Mouse (Mus musculus): ENCODE results near the gene Gbp8. TPM values are rescaled to one million over a fixed set of nuclear protein-coding genes. Genes with fewer than 3 reads are reported as not detected.
"Not testable (repeated sequence)": the region's sequence is repeated elsewhere in the genome, so short reads cannot be mapped to it uniquely, and the experiment has no call there.

Gbp8 gene
- polyA plus RNA-seq (2016; fragmentation: Nextera tagmentation; extraction: Ambion mirVana): 0.29 and 0.70 TPM in 2 replicates

DNA sequence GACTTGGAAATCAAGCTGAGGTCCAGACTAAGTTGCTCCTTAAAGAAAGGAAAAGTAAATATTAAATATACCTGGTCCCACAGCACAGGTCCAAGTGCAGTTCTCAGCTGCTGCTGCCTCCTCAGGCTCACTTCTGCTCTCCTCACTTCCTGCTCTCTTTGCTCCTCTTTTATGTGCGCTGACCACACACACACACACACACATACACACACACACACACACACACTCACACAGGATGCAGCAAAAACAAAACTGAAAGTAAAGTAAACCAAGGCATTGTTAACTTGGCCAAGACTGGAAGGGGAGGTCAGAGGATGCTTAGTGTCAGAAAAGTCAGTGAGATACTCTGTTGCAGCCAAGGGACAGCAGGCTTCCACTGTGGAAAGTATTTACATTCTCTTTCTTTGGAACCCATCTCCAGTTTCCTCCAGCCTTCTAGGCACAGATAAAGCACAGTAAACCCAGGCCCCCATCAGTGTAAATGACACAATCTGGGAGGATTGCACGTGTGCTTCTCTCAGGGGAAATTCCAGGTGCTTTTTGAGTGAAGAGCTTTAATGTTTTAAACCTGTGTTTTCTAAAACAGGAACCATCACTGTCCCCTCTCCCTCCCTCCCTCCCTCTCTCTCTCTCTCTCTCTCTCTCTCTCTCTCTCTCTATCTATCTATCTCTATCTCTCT is at the start of gene Gbp8, which contains the start of the genes Gbp9 and Gbp4:
Gbp8 (minus strand) TSS at position 132 of the 680 bp plus-strand sequence.
Gbp9 (minus strand) TSS at position 131 of the 680 bp plus-strand sequence.
Gbp4 (minus strand) TSS at position 178 of the 680 bp plus-strand sequence.
- H3K4me3 ChIP-seq; H3K27ac ChIP-seq (replicated peaks); DNase-seq (ENCODE audit: low spot score); H3K27me3 ChIP-seq (replicated peaks; ENCODE audit: low read depth, poor library complexity, severe bottlenecking); H3K36me3 ChIP-seq (replicated peaks); H3K4me1 ChIP-seq; H3K9me3 ChIP-seq: not testable (repeated sequence)
- 12% methylated on average over 2 of the region's 2 CpGs for WGBS

DNA sequence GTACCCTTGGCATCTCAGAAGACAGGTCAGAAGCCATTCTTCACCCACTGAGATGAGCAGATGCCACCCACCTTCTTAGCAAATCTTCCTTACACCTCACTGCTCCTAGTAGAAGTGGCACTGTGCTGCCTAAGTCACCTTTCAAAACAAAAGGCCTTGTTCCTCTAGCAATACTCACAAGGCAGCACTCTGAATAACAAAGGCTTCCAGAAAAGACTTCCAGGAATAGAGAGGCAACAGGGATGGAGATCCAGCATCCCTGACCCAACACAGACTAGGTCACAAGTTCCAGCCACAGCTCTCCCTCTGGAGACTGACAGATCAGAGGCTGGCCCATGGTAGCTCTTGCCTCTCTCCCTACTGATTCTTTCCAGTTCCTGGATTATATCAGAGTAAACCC is 42.1 kb upstream of the Gbp8 start:
- Histone ChIP-seq H3K4me1 (no peaks in the 10 kb centered on the region), H3K27me3 (replicated peaks; ENCODE audit: low read depth, poor library complexity, severe bottlenecking) (no peaks in the 10 kb centered on the region), H3K4me3 (no peak overlapping the region), H3K36me3 (replicated peaks) (no peaks in the 10 kb centered on the region), H3K9me3 (no peaks in the 10 kb centered on the region), H3K27ac (replicated peaks) (no peak overlapping the region)
- no peak for DNase-seq (ENCODE audit: low spot score)

DNA sequence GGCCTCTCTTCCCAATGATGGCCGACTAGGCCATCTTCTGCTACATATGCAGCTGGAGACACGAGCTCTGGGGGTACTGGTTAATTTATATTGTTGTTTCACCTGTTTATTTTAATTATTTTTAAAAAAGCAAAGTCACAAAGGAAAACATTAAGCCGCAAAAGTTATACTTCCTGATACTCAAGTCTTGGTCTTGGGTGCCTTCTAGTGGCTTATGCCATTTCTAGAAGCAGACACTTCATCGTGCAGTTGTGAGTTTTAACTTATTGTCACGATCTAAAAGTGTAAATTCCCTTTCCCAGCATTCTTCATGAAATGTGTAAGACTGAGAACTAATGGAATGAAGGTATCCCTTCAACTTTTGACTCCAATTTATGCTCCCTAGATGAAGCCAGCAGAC is 17.2 kb upstream of the Gbp8 start:
- H3K4me1 ChIP-seq: no peaks in the 10 kb centered on the region
- no peaks in the 10 kb centered on the region for H3K36me3 ChIP-seq (replicated peaks)
- no peak overlapping the region for H3K4me3 ChIP-seq
- 86% methylated on average over 5 of the region's 5 CpGs for whole genome bisulfite sequencing
- no peaks in the 10 kb centered on the region for H3K27me3 ChIP-seq (replicated peaks; ENCODE audit: low read depth, poor library complexity, severe bottlenecking)
- H3K9me3 ChIP-seq: no peaks in the 10 kb centered on the region
- no peak for DNase-seq (ENCODE audit: low spot score)
- H3K27ac ChIP-seq (replicated peaks): no peak overlapping the region

DNA sequence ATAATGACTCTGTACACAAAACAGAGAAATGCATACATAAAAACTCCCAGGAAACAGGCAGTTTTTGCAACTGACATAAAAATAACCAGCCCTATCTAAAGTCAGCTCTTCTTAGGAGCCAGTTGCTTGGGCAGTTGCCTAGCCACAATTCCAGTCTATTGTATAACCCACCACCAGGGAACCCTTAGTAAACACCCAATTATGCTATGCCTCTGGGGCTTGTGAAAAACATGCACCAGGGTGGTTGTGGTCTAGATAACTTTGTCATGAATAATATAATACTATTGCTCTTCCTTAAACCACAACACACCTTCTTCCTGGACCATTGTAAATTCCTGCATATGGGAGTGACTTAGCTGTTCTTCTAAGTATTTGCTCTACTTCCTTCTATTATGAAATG is 14.7 kb upstream of the Gbp8 start:
- no peaks in the 10 kb centered on the region for H3K36me3 ChIP-seq (replicated peaks)
- H3K27me3 ChIP-seq (replicated peaks; ENCODE audit: low read depth, poor library complexity, severe bottlenecking): no peaks in the 10 kb centered on the region
- no peaks in the 10 kb centered on the region for H3K4me1 ChIP-seq
- H3K27ac ChIP-seq (replicated peaks): no peak overlapping the region
- no peak for DNase-seq (ENCODE audit: low spot score)
- no peaks in the 10 kb centered on the region for H3K9me3 ChIP-seq
- no peak overlapping the region for H3K4me3 ChIP-seq

DNA sequence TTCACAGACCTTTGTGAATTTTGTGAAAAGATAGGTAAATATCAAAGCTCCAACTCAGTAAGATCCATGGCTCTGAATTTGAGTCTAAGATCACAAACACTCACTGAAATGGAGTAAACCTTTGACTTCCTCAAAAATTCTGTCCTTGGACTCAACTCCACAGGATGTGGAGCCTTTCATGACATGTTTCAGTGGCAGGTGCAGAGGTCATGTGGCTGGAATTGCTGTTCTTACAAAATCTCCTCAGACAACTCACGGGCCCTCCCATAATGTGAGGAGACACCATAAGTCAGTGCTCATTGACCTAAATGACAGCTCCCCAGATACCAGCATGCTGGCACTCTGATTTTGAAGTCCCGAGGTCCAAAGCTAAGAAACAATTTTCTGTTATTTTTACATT is 8.7 kb upstream of the Gbp8 start:
- H3K4me1 ChIP-seq; H3K9me3 ChIP-seq; H3K27ac ChIP-seq (replicated peaks); H3K4me3 ChIP-seq; H3K36me3 ChIP-seq (replicated peaks); H3K27me3 ChIP-seq (replicated peaks; ENCODE audit: low read depth, poor library complexity, severe bottlenecking); DNase-seq (ENCODE audit: low spot score): not testable (repeated sequence)
- WGBS: 69% methylated on average over 2 of the region's 2 CpGs

DNA sequence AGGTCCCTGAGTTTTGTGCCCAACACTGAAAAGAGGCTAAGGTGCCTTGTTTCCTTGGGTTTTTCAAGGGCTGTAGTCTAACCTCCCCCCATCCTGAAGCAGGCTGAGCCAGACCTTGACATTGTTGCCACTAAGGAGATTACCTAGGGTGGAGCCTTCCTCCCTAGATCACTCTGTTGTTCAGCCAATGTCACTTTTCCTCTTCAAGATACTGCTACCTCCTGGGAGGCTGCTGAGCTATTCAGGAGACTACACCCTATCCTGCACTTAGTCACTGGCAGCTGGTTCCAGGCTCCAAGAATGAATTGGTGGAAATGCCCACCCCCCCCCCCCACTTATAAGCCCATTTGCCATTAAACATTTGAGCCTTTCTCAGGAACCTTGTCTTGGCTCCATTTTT is 7.1 kb upstream of the Gbp8 start:
- Histone ChIP-seq H3K36me3 (replicated peaks) (no peaks in the 10 kb centered on the region), H3K4me1 (no peaks in the 10 kb centered on the region), H3K4me3 (no peak overlapping the region), H3K27ac (replicated peaks) (no peak overlapping the region), H3K27me3 (replicated peaks; ENCODE audit: low read depth, poor library complexity, severe bottlenecking) (no peaks in the 10 kb centered on the region), H3K9me3 (no peaks in the 10 kb centered on the region)
- no peak for DNase-seq (ENCODE audit: low spot score)

DNA sequence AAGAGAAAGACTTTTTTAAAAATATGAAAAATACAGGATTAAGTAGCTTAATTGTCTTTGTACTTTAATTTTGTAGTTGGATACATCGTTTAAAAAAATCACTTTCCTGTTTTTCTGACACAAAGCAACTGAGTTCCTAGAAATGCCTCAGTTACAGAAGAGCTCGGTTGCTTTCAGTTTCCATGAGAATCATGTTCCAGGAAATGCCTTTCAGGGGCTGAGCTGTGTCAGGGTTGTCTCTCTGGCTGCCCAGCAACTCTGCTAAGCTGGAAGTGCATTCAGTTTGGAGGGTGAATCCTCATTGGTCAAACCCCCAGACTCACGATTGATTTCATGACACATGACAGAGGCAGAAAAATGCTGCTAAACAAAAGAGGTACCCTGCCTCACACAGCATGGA is 6.4 kb upstream of the Gbp8 start:
- H3K27ac ChIP-seq (replicated peaks); H3K4me1 ChIP-seq; H3K4me3 ChIP-seq; H3K36me3 ChIP-seq (replicated peaks); DNase-seq (ENCODE audit: low spot score); H3K9me3 ChIP-seq; H3K27me3 ChIP-seq (replicated peaks; ENCODE audit: low read depth, poor library complexity, severe bottlenecking): not testable (repeated sequence)
- 61% methylated on average over 3 of the region's 3 CpGs for WGBS

DNA sequence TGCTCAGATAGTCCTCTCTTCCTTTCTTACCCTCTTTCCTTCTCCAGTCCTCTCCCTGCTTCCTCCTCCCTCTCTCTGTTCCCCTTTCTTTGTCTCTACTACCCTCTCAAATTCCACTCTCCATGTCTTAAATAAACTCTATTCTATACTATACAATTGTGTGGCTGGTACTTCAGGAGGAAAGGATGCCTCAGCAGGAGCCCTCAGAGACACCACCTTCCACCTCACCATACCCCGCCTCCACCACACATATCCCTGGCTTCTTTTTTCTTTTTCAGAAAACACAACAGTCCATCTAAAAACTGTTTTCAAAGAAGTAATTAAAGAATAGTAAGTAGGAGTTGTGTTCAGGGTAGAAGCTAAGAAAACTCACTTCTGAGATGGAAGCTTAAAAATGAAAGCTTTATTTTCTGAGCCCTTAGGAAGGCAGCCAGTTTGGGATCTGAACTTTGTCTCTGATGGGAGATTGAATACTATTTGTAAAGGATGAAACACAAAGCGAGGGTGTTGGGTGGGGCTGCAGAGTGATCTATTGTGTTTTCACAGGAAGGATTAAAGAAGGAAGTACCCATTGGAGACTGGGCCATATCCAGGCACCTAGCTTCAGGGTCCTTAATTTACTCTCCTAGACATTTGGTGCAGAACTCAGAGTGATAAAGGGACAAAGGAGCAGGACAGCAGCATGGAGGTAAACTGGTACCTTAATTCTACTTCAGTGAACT is 910 bp upstream of the Gbp8 start:
- not testable (repeated sequence) for H3K4me1 ChIP-seq; H3K4me3 ChIP-seq; H3K27ac ChIP-seq (replicated peaks); DNase-seq (ENCODE audit: low spot score); H3K27me3 ChIP-seq (replicated peaks; ENCODE audit: low read depth, poor library complexity, severe bottlenecking); H3K36me3 ChIP-seq (replicated peaks); H3K9me3 ChIP-seq
- 51% methylated on average over 2 of the region's 2 CpGs for WGBS

DNA sequence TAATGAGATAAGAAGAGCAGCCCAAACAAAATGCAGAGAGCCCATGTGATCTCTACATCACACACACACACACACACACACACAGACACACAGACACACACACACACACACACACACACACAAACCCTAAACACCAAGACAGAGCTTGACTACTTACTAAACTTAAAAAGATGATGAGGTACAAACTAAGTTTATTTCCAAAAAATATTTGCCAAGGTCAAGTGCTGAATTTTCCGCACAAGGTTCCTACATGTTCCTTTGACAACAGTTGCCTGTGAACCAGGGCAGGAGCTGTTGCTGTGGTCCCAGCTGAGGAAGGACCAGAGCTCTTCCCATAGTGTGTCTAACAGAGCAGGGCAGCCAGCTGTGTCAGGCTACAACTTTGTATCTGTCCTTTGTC is 434 bp downstream of the Gbp8 start:
- DNase-seq (ENCODE audit: low spot score): no peak
- Histone ChIP-seq H3K27me3 (replicated peaks; ENCODE audit: low read depth, poor library complexity, severe bottlenecking) (no peaks in the 10 kb centered on the region), H3K4me1 (no peaks in the 10 kb centered on the region), H3K9me3 (no peaks in the 10 kb centered on the region), H3K4me3 (no peak overlapping the region), H3K36me3 (replicated peaks) (no peaks in the 10 kb centered on the region), H3K27ac (replicated peaks) (no peak overlapping the region)
- 71% methylated on average over 1 of the region's 1 CpGs for WGBS

DNA sequence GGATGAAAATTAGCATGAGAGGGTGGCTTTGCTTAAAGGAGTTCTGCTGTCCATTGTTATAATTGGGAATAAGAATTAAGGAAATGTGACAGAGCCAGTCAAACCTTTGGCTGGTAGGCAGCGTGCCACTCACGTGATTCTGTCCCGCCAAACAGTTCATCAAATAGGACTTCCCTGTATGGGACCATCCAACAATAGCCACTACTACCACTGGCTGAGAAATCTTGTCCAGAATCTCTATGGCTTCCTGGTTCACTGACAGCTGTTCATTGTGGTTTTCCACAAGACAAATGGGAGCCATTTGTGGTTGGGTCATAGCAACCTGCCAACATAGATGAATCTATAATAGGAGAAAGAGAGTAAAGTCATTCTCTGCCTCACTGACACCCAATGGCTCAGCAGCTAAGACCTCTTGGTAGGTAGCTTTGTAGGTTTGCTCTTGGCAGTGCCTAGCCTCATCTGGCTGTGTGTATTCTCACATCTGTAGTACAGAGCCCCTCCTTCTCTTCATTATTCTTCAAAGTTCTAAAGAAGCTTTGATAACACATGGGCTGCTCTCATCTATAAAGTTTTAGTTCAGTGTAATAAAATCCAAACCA is 2.5 kb downstream of the Gbp8 start:
- H3K4me3 ChIP-seq; H3K4me1 ChIP-seq; DNase-seq (ENCODE audit: low spot score); H3K9me3 ChIP-seq; H3K36me3 ChIP-seq (replicated peaks); H3K27ac ChIP-seq (replicated peaks); H3K27me3 ChIP-seq (replicated peaks; ENCODE audit: low read depth, poor library complexity, severe bottlenecking): not testable (repeated sequence)
- 90% methylated on average over 3 of the region's 3 CpGs for WGBS

DNA sequence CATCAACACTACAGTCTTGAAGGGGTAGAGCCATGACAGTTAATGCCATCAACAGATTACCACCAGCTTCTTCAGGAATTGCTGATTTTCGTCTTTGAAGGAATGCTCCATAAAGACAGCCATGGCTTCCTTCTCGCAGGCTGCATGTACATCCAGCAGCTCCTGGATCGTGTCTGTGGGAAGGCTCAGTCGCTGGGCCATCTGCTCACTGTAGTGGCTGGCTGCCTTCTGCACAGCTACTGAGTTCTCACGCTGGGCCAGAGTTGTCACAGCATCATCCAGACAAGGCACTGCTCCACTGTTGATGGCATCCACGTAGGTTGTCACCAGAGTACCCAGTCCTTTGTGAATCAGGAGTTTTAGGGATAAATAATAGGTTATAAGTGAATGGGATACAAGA is 17.6 kb downstream of the Gbp8 start:
- 88% methylated on average over 6 of the region's 6 CpGs for WGBS

DNA sequence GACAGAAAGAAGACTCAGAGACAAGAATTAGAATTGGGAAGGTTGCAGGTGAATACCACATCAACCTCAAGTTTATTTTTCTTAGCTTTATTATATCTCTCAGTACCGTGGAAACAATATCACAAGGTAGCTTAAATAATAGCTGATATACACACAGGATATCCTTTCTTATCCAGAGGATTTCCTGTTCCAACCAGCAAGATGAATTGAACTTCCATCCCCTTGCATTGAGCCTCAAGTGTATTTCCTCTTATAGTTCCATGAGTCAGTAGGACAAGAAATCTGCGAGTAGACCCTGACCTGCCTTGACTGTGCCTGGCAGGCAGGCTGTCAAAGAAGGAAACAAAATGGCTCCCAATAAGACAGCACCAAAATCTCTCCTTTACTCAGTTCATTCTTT is 23.6 kb downstream of the Gbp8 start:
- Histone ChIP-seq H3K27me3 (replicated peaks; ENCODE audit: low read depth, poor library complexity, severe bottlenecking) (no peaks in the 10 kb centered on the region), H3K9me3 (no peaks in the 10 kb centered on the region), H3K36me3 (replicated peaks) (no peaks in the 10 kb centered on the region), H3K4me3 (no peak overlapping the region), H3K27ac (replicated peaks) (no peak overlapping the region), H3K4me1 (no peaks in the 10 kb centered on the region)
- DNase-seq (ENCODE audit: low spot score): no peak
- 88% methylated on average over 2 of the region's 2 CpGs for WGBS

More for the DNA sequence above, 17.6 kb downstream of the Gbp8 start:
- H3K27ac ChIP-seq (replicated peaks); H3K4me1 ChIP-seq; H3K9me3 ChIP-seq; H3K4me3 ChIP-seq; DNase-seq (ENCODE audit: low spot score); H3K36me3 ChIP-seq (replicated peaks); H3K27me3 ChIP-seq (replicated peaks; ENCODE audit: low read depth, poor library complexity, severe bottlenecking): not testable (repeated sequence)

DNA sequence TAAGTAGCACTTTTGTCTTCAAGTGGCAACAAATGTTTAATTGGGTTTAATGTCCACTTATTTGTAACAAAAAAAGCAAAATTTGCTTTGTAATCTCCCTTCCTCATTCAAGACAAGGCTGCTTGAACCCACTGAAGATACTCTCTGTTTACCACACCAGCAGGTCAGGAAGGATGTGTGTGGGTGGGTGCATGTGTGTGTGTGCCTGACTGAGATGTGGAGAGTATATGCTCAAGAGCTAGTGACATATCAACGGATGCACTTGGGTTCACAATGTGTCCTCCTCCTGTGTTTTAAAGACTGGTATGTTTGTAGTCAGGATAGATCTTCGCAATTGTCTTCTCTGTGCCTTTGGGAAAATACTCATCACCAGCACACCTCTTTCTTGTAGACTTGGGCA is 24.6 kb downstream of the Gbp8 start:
- H3K4me3 ChIP-seq: no peak overlapping the region
- no peaks in the 10 kb centered on the region for H3K36me3 ChIP-seq (replicated peaks)
- no peaks in the 10 kb centered on the region for H3K27me3 ChIP-seq (replicated peaks; ENCODE audit: low read depth, poor library complexity, severe bottlenecking)
- peaks cover 2% of the 10 kb centered on the region; the same call in 1 of the 2 replicates for H3K4me1 ChIP-seq
- DNase-seq (ENCODE audit: low spot score): no peak
- H3K27ac ChIP-seq (replicated peaks): no peak overlapping the region
- WGBS: 85% methylated on average over 2 of the region's 2 CpGs
- H3K9me3 ChIP-seq: no peaks in the 10 kb centered on the region

All from embryonic facial prominence, embryonic 10.5 days (tissue).